Mouse (Mus musculus): Measurements from ENCODE around the gene Stk38l. TPM values are rescaled to one million over a fixed set of nuclear protein-coding genes. Genes with fewer than 3 reads are reported as not detected.
"Not testable (repeated sequence)": the region's sequence is repeated elsewhere in the genome, so short reads cannot be mapped to it uniquely, and the experiment has no call there.

Stk38l gene
- total RNA-seq, 2 experiments from 2014 or later, result 10.2 to 10.9 TPM

- DNase-seq, result no peak
- intact Hi-C loops (cut with DNase I), result no loop called here
Measured at GRCm38 (mm10) chr6:146732676-146733075, 7.9 kb downstream of the Stk38l start.

- DNase-seq, result no peak
- intact Hi-C loops (cut with DNase I), result no loop called here
Measured at GRCm38 (mm10) chr6:146733554-146733953, 8.8 kb downstream of the Stk38l start.

GRCm38 (mm10) chr6:146738889-146739288 lies 14.1 kb downstream of the Stk38l start:
- intact Hi-C loops (cut with DNase I), result no loop called here
- DNase-seq, result peak; percentile 26

- no peak for DNase-seq
- intact Hi-C loops (cut with DNase I), result no loop called here
Measured at GRCm38 (mm10) chr6:146740724-146741123, 15.9 kb downstream of the Stk38l start.

- intact Hi-C loops (cut with DNase I), result no loop called here
- no peak for DNase-seq
Measured at GRCm38 (mm10) chr6:146741986-146742635, 17.3 kb downstream of the Stk38l start.

GRCm38 (mm10) chr6:146744266-146744665 lies 19.5 kb downstream of the Stk38l start:
- DNase-seq; intact Hi-C loops (cut with DNase I): not testable (repeated sequence)

GRCm38 (mm10) chr6:146745180-146745579 lies 20.4 kb downstream of the Stk38l start:
- no peak for DNase-seq
- intact Hi-C loops (cut with DNase I), result no loop called here

- intact Hi-C loops (cut with DNase I), result no loop called here
- no peak for DNase-seq
Measured at GRCm38 (mm10) chr6:146746577-146746976, 21.8 kb downstream of the Stk38l start.

- intact Hi-C loops (cut with DNase I), result no loop called here
- no peak for DNase-seq
Measured at GRCm38 (mm10) chr6:146747057-146747456, 22.3 kb downstream of the Stk38l start.

- intact Hi-C loops (cut with DNase I), result no loop called here
- DNase-seq, result no peak
Measured at GRCm38 (mm10) chr6:146748271-146748670, 23.5 kb downstream of the Stk38l start.

- intact Hi-C loops (cut with DNase I), result no loop called here
- DNase-seq, result peak; percentile 20
Measured at GRCm38 (mm10) chr6:146751671-146752070, 26.9 kb downstream of the Stk38l start.

GRCm38 (mm10) chr6:146752178-146752577 lies 27.4 kb downstream of the Stk38l start:
- DNase-seq, result no peak
- intact Hi-C loops (cut with DNase I), result no loop called here

GRCm38 (mm10) chr6:146752612-146753011 lies 27.8 kb downstream of the Stk38l start:
- DNase-seq, result no peak
- intact Hi-C loops (cut with DNase I), result no loop called here

GRCm38 (mm10) chr6:146753560-146754160 lies 28.9 kb downstream of the Stk38l start:
- intact Hi-C loops (cut with DNase I), result no loop called here
- DNase-seq, result no peak

- intact Hi-C loops (cut with DNase I), result no loop called here
- DNase-seq, result no peak
Measured at GRCm38 (mm10) chr6:146755136-146755535, 30.3 kb downstream of the Stk38l start.

GRCm38 (mm10) chr6:146755679-146756078 lies 30.9 kb downstream of the Stk38l start:
- no peak for DNase-seq
- intact Hi-C loops (cut with DNase I), result no loop called here

- no peak for DNase-seq
- intact Hi-C loops (cut with DNase I), result no loop called here
Measured at GRCm38 (mm10) chr6:146759027-146759426, 34.2 kb downstream of the Stk38l start.

- intact Hi-C loops (cut with DNase I), result loop anchor here (10.0 kb wide), 1 partner anchor 95 kb away; no protein-coding TSS in a partner anchor
- DNase-seq, result no peak
Measured at GRCm38 (mm10) chr6:146760022-146760421, 35.2 kb downstream of the Stk38l start.

- intact Hi-C loops (cut with DNase I), result loop anchor here (10.0 kb wide), 1 partner anchor 96 kb away; no protein-coding TSS in a partner anchor
- no peak for DNase-seq
Measured at GRCm38 (mm10) chr6:146760736-146761135, 35.9 kb downstream of the Stk38l start.

- intact Hi-C loops (cut with DNase I), result loop anchor here (10.0 kb wide), 1 partner anchor 98 kb away; no protein-coding TSS in a partner anchor
- DNase-seq, result no peak
Measured at GRCm38 (mm10) chr6:146762264-146762898, 37.6 kb downstream of the Stk38l start.

GRCm38 (mm10) chr6:146764593-146764992 lies 39.8 kb downstream of the Stk38l start:
- no peak for DNase-seq
- intact Hi-C loops (cut with DNase I), result loop anchor here (10.0 kb wide), 1 partner anchor 100 kb away; no protein-coding TSS in a partner anchor

GRCm38 (mm10) chr6:146765270-146765669 lies 40.5 kb downstream of the Stk38l start:
- intact Hi-C loops (cut with DNase I), result loop anchor here (10.0 kb wide), 1 partner anchor 100 kb away; no protein-coding TSS in a partner anchor
- no peak for DNase-seq

Data from left cerebral cortex, postnatal 4 days (tissue).